Mouse (Mus musculus): ENCODE measurements around the gene Mgat4e.

DNA sequence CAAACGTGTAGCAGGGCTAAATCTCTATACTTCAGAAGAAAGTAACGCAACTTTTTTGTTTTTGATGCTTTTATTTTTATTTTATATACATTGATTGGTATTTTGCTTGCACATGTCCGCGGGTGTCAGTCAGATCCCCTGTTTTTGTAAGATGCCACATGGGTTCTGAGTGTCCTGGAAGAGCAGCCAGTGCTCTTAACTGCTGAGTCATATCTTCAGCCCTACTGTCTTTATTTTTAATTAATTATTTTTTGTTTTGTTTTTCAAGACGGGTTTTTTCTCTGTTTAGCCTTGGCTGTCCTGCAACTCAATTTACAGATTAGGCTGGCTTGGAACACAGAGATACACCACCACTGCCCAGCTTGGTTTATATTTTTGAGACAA lies 24.4 kb upstream of the Mgat4e start:
- TF ChIP-seq CTCF (IDR thresholded peaks at IDR 0.05; ENCODE audit: extremely low read depth, insufficient read depth, low read length) (no peak), POLR2A (IDR thresholded peaks at IDR 0.05; ENCODE audit: extremely low read depth, insufficient read depth, low read length) (no peak)

Measured in cortical plate, adult 2 months (tissue).